Mouse (Mus musculus): ENCODE data around the gene Cradd. TPM values are rescaled to one million over a fixed set of nuclear protein-coding genes. Genes with fewer than 3 reads are reported as not detected.

Gene Cradd
- polyA plus RNA-seq, 1 experiment from 2014 or later = 15.6 TPM

DNA sequence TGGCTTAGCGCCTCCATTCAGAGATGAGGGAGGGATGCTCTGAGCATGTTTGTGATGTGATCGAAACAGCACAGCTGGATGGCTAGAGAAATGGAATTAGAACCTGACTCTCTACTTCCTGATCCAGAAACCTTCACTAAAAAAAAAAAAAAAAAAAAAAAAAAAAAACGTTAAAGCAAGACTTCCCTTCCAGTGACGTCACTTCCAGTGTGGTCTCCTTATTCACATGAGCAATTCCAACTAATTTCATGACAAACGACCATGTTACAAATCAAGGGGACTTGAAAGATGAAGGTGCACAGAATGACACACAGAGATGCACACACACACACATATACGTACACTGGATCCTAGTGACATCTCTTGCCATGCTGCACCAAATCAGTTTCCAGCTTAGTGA, 25.4 kb downstream of the Cradd start:
- WGBS = 83% methylated on average over 6 of the region's 6 CpGs

DNA sequence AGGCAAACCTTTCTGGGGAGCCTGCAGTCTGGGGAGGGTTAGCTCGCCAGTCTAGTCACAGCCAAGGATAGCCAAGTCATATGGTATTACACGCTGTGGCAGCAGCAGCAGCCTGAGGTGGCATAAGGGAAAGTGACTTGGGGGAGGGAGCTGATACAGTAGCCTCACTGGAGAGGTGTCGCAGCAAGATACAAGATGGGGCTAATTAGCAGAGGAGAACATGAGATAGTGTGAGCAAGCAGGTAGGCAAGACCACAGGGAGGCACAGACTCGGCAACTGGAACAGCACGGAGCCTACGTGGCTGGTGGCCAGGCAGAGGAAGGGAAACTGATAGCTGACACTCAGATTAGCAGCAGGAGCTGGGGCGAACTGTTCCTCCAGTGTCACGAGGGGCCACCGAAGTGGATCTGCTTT, 26.2 kb downstream of the Cradd start:
- peaks cover 9% of the 10 kb centered on the region; the same call in 1 of the 2 replicates for H3K4me1 ChIP-seq (ENCODE audit: insufficient read depth)
- peak; percentile 47; the same call in 1 of the 2 replicates for ATAC-seq (ENCODE audit: insufficient read depth)
- no peak overlapping the region for H3K4me3 ChIP-seq (ENCODE audit: low read depth, low read length)
- TF ChIP-seq CTCF (IDR thresholded peaks at IDR 0.05; ENCODE audit: low read depth) = no peak
- H3K27me3 ChIP-seq (ENCODE audit: insufficient read depth, low read length) = no peaks in the 10 kb centered on the region
- no peak overlapping the region for H3K9ac ChIP-seq
- 64% methylated on average over 9 of the region's 9 CpGs for WGBS
- no peaks in the 10 kb centered on the region for H3K9me3 ChIP-seq (ENCODE audit: low read depth, low read length)
- no peak for DNase-seq
- H3K4me2 ChIP-seq = no peak overlapping the region
- no peaks in the 10 kb centered on the region for H3K36me3 ChIP-seq (ENCODE audit: insufficient read depth)
- no peak overlapping the region for H3K27ac ChIP-seq (ENCODE audit: low read depth)

More for the DNA sequence above, 25.4 kb downstream of the Cradd start:
- Histone ChIP-seq H3K4me2 (no peak overlapping the region), H3K9ac (no peak overlapping the region), H3K27ac (ENCODE audit: low read depth) (no peak overlapping the region), H3K27me3 (ENCODE audit: insufficient read depth, low read length) (no peaks in the 10 kb centered on the region), H3K4me1 (ENCODE audit: insufficient read depth) (peaks cover 9% of the 10 kb centered on the region; the same call in 1 of the 2 replicates), H3K9me3 (ENCODE audit: low read depth, low read length) (no peaks in the 10 kb centered on the region), H3K36me3 (ENCODE audit: insufficient read depth) (no peaks in the 10 kb centered on the region), H3K4me3 (ENCODE audit: low read depth, low read length) (no peak overlapping the region)
- no peak for ATAC-seq (ENCODE audit: insufficient read depth)
- no peak for TF ChIP-seq CTCF (IDR thresholded peaks at IDR 0.05; ENCODE audit: low read depth)
- DNase-seq = no peak

DNA sequence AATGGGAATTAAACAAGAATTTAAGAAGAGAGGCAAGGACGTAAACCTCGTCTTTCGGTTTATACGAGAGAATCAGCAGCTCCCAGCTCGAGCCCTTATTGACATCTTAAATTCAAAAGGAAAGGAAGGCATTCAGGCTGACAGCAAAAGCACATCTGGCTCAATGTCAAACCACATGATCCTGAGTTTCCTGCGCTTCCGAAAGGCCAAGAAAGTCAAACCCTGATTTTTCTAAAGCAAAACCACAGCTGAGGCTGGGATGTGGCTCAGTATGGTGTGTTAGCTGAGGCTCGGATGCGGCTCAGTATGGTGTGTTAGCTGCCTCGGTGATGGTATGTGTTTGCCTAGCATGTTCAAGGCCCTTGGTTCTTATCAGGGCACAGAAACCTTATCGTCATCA, 26.9 kb downstream of the Cradd start:
- no peak for TF ChIP-seq CTCF (IDR thresholded peaks at IDR 0.05; ENCODE audit: low read depth)
- H3K27me3 ChIP-seq (ENCODE audit: insufficient read depth, low read length) = no peaks in the 10 kb centered on the region
- no peaks in the 10 kb centered on the region for H3K9me3 ChIP-seq (ENCODE audit: low read depth, low read length)
- peak; percentile 59 for DNase-seq
- H3K4me2 ChIP-seq = no peak overlapping the region
- H3K9ac ChIP-seq = no peak overlapping the region
- H3K4me3 ChIP-seq (ENCODE audit: low read depth, low read length) = no peak overlapping the region
- H3K36me3 ChIP-seq (ENCODE audit: insufficient read depth) = no peaks in the 10 kb centered on the region
- peak overlapping the region; percentile 13; the same call in 1 of the 2 replicates for H3K27ac ChIP-seq (ENCODE audit: low read depth)
- 44% methylated on average over 11 of the region's 11 CpGs for WGBS
- peaks cover 12% of the 10 kb centered on the region; the same call in 1 of the 2 replicates for H3K4me1 ChIP-seq (ENCODE audit: insufficient read depth)
- 0 out of 2 replicates have a peak, but pooled peaks have one; percentile 35 for ATAC-seq (ENCODE audit: insufficient read depth)

DNA sequence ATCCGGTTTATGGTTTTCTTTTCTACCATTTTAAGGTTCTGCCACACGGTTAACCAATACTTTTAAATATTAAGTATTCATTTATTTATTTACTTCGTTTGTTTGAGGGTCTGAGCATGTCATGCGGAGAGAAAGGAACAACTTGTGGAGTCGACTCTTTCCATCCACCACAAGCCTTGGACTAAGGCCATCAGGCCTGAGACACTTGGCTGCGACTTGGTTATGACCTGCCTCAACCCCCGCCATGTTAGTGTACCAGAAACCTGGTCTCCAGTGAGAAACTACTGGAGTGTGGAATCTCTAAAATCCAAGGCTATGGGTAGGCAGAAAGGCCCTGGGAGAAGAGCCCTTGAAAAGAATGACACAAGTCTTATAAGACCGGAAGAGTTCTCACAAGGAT, 30.7 kb downstream of the Cradd start:
- ATAC-seq (ENCODE audit: insufficient read depth) (no peak), DNase-seq (no peak)
- no peak for TF ChIP-seq CTCF (IDR thresholded peaks at IDR 0.05; ENCODE audit: low read depth)
- Histone ChIP-seq H3K27me3 (ENCODE audit: insufficient read depth, low read length) (no peaks in the 10 kb centered on the region), H3K36me3 (ENCODE audit: insufficient read depth) (no peaks in the 10 kb centered on the region), H3K27ac (ENCODE audit: low read depth) (no peak overlapping the region), H3K4me2 (no peak overlapping the region), H3K9ac (no peak overlapping the region), H3K9me3 (ENCODE audit: low read depth, low read length) (no peaks in the 10 kb centered on the region), H3K4me3 (ENCODE audit: low read depth, low read length) (no peak overlapping the region), H3K4me1 (ENCODE audit: insufficient read depth) (peaks cover 14% of the 10 kb centered on the region; the same call in 1 of the 2 replicates)
- WGBS = 84% methylated on average over 8 of the region's 8 CpGs

DNA sequence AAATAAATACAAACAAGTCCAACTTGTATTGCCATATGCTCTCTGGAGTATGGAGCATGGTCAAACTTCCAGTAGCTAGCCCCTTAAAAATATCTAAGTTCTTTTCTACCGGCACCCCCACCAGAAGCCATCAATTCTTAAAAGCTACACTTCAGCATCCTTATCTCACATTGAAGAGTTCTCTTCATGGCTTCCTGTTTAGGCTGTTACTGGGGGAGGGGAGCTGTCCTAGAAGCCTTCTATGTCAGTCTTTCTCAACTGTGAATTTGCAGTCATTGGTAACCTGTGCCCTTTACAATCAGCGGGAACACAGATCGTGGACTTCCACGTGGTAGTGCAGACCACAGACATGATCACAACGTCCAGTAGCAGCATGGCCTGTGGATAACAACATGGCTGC, 31.7 kb downstream of the Cradd start:
- H3K27me3 ChIP-seq (ENCODE audit: insufficient read depth, low read length) = no peaks in the 10 kb centered on the region
- ATAC-seq (ENCODE audit: insufficient read depth) (no peak), DNase-seq (no peak)
- H3K36me3 ChIP-seq (ENCODE audit: insufficient read depth) = no peaks in the 10 kb centered on the region
- H3K4me1 ChIP-seq (ENCODE audit: insufficient read depth) = peaks cover 14% of the 10 kb centered on the region; the same call in 1 of the 2 replicates
- H3K9me3 ChIP-seq (ENCODE audit: low read depth, low read length) = no peaks in the 10 kb centered on the region
- no peak for TF ChIP-seq CTCF (IDR thresholded peaks at IDR 0.05; ENCODE audit: low read depth)
- WGBS = 51% methylated on average over 5 of the region's 5 CpGs
- H3K27ac ChIP-seq (ENCODE audit: low read depth) = no peak overlapping the region
- H3K9ac ChIP-seq = no peak overlapping the region
- no peak overlapping the region for H3K4me2 ChIP-seq
- H3K4me3 ChIP-seq (ENCODE audit: low read depth, low read length) = no peak overlapping the region

DNA sequence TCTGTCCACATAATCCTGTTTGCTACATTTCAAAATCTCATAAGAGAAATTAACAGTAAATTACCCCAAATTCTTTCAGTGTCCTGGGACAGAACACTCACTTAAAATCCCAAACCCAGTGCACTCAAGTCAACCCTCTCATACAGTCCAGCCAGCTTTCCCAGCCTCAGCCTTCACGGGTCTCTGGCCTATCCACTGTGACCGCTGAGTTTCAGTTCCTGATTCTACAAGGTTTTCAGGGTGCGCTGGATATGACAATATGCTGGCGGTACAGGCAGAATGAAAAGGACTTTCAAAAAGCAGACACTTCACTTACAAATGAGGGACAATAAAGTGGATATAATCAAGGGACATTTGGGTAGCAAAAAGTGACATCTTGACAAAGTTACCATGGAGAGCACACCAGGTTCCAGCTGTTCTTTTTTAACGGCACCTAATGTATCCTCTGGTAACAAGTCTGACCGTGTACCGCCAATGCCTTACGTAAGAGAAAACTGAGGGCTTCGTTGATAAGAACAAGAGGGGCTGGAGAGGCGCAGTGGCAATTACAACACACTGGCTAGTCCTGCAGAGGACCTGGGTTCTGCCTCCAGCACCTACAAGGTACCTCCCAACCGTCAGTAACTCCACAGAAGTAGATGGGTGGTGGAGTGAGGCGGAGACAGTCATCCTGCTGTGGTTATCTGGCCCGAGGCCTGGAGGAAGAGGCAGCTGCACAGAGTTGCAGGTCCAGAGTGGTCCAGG, 32.6 kb downstream of the Cradd start:
- no peaks in the 10 kb centered on the region for H3K36me3 ChIP-seq (ENCODE audit: insufficient read depth)
- no peaks in the 10 kb centered on the region for H3K9me3 ChIP-seq (ENCODE audit: low read depth, low read length)
- H3K4me2 ChIP-seq = no peak overlapping the region
- DNase-seq (peak; percentile 82), ATAC-seq (ENCODE audit: insufficient read depth) (peak; percentile 80)
- no peak for TF ChIP-seq CTCF (IDR thresholded peaks at IDR 0.05; ENCODE audit: low read depth)
- H3K4me1 ChIP-seq (ENCODE audit: insufficient read depth) = 0 out of 2 replicates have a peak, but pooled peaks cover 6% of the 10 kb centered on the region
- no peak overlapping the region for H3K4me3 ChIP-seq (ENCODE audit: low read depth, low read length)
- H3K9ac ChIP-seq = no peak overlapping the region
- 38% methylated on average over 13 of the region's 13 CpGs for whole genome bisulfite sequencing
- no peaks in the 10 kb centered on the region for H3K27me3 ChIP-seq (ENCODE audit: insufficient read depth, low read length)
- no peak overlapping the region for H3K27ac ChIP-seq (ENCODE audit: low read depth)

DNA sequence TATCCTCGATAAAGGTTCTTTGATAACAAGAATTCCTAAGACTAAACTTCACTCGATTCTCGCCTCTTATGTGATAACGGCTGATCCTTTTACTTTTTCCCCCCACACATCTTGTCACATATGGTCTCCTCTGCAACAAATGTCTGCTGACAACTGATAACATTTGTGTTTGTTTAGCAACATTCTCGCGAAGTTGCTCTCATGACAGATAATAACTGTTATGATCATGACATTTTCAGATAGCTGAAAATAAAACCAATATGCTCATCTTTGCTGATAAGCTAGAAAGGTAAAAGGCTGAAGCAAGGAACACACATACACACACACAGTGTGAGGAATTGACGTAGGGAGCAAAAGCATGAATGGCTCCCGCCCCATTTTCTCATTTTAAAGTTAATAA, 34.1 kb downstream of the Cradd start:
- no peak overlapping the region for H3K9ac ChIP-seq
- no peak for TF ChIP-seq CTCF (IDR thresholded peaks at IDR 0.05; ENCODE audit: low read depth)
- WGBS = 44% methylated on average over 8 of the region's 8 CpGs
- ATAC-seq (ENCODE audit: insufficient read depth) (no peak), DNase-seq (no peak)
- no peaks in the 10 kb centered on the region for H3K36me3 ChIP-seq (ENCODE audit: insufficient read depth)
- 0 out of 2 replicates have a peak, but pooled peaks cover 6% of the 10 kb centered on the region for H3K4me1 ChIP-seq (ENCODE audit: insufficient read depth)
- H3K27me3 ChIP-seq (ENCODE audit: insufficient read depth, low read length) = no peaks in the 10 kb centered on the region
- no peak overlapping the region for H3K27ac ChIP-seq (ENCODE audit: low read depth)
- H3K4me2 ChIP-seq = no peak overlapping the region
- H3K9me3 ChIP-seq (ENCODE audit: low read depth, low read length) = no peaks in the 10 kb centered on the region
- H3K4me3 ChIP-seq (ENCODE audit: low read depth, low read length) = no peak overlapping the region

Measured in lung, embryonic 14.5 days (tissue).